9 mouse cellular contexts compared by ENCODE assay signal in genomic region chr1:183272867-183273818, GRCm38 (mm10). TPM values are rescaled to one million over a fixed set of nuclear protein-coding genes. Genes with fewer than 3 reads are reported as not detected.
DNase-seq lines count a peak whose midpoint lies in the region; ATAC-seq and TF ChIP-seq lines count a peak whose summit lies in the region.
"Had no signal": no experiment of that assay in that cellular context is flagged by ENCODE, and none has a peak within 500 bp of the region (broad histone marks: within the 10 kb centered on the region; RNA-seq: fewer than 3 reads in every experiment).

No protein-coding gene starts in this region.

- no peaks in the 10 kb centered on the region for H3K9me3 ChIP-seq in heart, postnatal 0 days (replicated peaks; ENCODE audit: control insufficient read depth, low read length)
- H3K9me3 ChIP-seq in lung, embryonic 14.5 days (ENCODE audit: low read depth, low read length): no peaks in the 10 kb centered on the region
- H3K9me3 ChIP-seq: lung, embryonic 15.5 days had no signal

- no peaks in the 10 kb centered on the region for H3K27me3 ChIP-seq in heart, postnatal 0 days (ENCODE audit: control insufficient read depth, insufficient read depth, low read length)
- no peaks in the 10 kb centered on the region for H3K27me3 ChIP-seq in lung, embryonic 14.5 days (ENCODE audit: insufficient read depth, low read length)
- H3K27me3 ChIP-seq: lung, embryonic 15.5 days had no signal

- no peak overlapping the region for H3K4me3 ChIP-seq in heart, postnatal 0 days (ENCODE audit: low read depth, low read length)
- no peak overlapping the region for H3K4me3 ChIP-seq in lung, embryonic 14.5 days (ENCODE audit: low read depth, low read length)
- H3K4me3 ChIP-seq: lung, embryonic 15.5 days had no signal

- TF ChIP-seq EP300 in heart, postnatal 0 days (IDR thresholded peaks at IDR 0.05; ENCODE audit: low read depth): no peak

- no peak overlapping the region for H3K27ac ChIP-seq in heart, postnatal 0 days (ENCODE audit: low read depth)
- H3K27ac ChIP-seq in lung, embryonic 14.5 days (ENCODE audit: low read depth): no peak overlapping the region
- H3K27ac ChIP-seq: lung, embryonic 15.5 days had no signal

- no peaks in the 10 kb centered on the region for H3K4me1 ChIP-seq in heart, postnatal 0 days (ENCODE audit: control insufficient read depth, insufficient read depth)
- no peaks in the 10 kb centered on the region for H3K4me1 ChIP-seq in lung, embryonic 14.5 days (ENCODE audit: insufficient read depth)
- H3K4me1 ChIP-seq: lung, embryonic 15.5 days had no signal

- peak; percentile 51; the same call in 1 of the 2 replicates for ATAC-seq in heart, postnatal 0 days (ENCODE audit: insufficient read depth, low read depth)
- no peak for ATAC-seq in lung, embryonic 14.5 days (ENCODE audit: insufficient read depth)
- no peak; the same call in 1 of the 2 replicates for ATAC-seq in monocyte, adult 5-6 weeks (replicated peaks; ENCODE audit: insufficient number of reproducible peaks, low FRiP score, low TSS enrichment, poor library complexity, severe bottlenecking)

- peaks cover 16% of the 10 kb centered on the region for H3K36me3 ChIP-seq in heart, postnatal 0 days (replicated peaks; ENCODE audit: control insufficient read depth, insufficient read depth, low read length)
- H3K36me3 ChIP-seq in lung, embryonic 14.5 days (ENCODE audit: insufficient read depth): peaks cover 13% of the 10 kb centered on the region; the same call in 1 of the 2 replicates

- no peak overlapping the region for H3K9ac ChIP-seq in heart, postnatal 0 days (replicated peaks; ENCODE audit: low read depth, low read length)
- no peak overlapping the region for H3K9ac ChIP-seq in lung, embryonic 14.5 days
- H3K9ac ChIP-seq: lung, embryonic 15.5 days had no signal

- peak; percentile 77 for DNase-seq in heart, postnatal 0 days (ENCODE audit: low spot score)
- DNase-seq in heart, postnatal 36 days: no peak
- DNase-seq in CD4-positive helper T cell, adult 2 months (ENCODE audit: low read depth, low spot score): peak; percentile 49
- DNase-seq in T-cell, adult 2 months (ENCODE audit: low spot score): peak; percentile 9
- peak; percentile 78 for DNase-seq in lung, embryonic 14.5 days
- no peak for DNase-seq in adrenal gland, adult 18-20 months (ENCODE audit: low spot score in 2 of 2)
- no peak for DNase-seq in cerebellum, postnatal 4 days (ENCODE audit: low spot score in 2 of 2)

- no peak overlapping the region for H3K4me2 ChIP-seq in heart, postnatal 0 days (ENCODE audit: low read depth, low read length)
- no peak overlapping the region for H3K4me2 ChIP-seq in lung, embryonic 14.5 days
- H3K4me2 ChIP-seq: lung, embryonic 15.5 days had no signal

- peak; percentile 57 for TF ChIP-seq CTCF in heart, postnatal 0 days (IDR thresholded peaks at IDR 0.05; ENCODE audit: low read depth)
- peak; percentile 59 for TF ChIP-seq CTCF in lung, embryonic 14.5 days (IDR thresholded peaks at IDR 0.05; ENCODE audit: low read depth)

- 56% methylated on average over 10 of the region's 10 CpGs for WGBS in heart, postnatal 0 days
- WGBS in lung, embryonic 14.5 days: 55% methylated on average over 10 of the region's 10 CpGs

- intact Hi-C loops in heart, postnatal 36 days (cut with DNase I): loop anchor here (10.0 kb wide), 1 partner anchor 718 kb away; no protein-coding TSS in a partner anchor

RNA-seq across cellular contexts. Expression of gene Aida, which starts 23.2 kb away (rescaled TPM):
- 15.0 and 26.8 TPM in 2 replicates for total RNA-seq in heart, postnatal 0 days (2014; rRNA removed; ENCODE audit: low replicate concordance)
- polyA plus RNA-seq in heart, postnatal 0 days (2015; fragmentation: Nextera tagmentation; extraction: Ambion mirVana): 19.6 and 20.9 TPM in 2 replicates
- total RNA-seq in heart, postnatal 36 days (2021): 10 to 100 TPM; 26.1 to 31.3 TPM
- 25.2 and 27.6 TPM in 2 replicates for polyA plus RNA-seq in lung, embryonic 14.5 days (2014; fragmentation: Nextera tagmentation; extraction: Ambion mirVana)
- total RNA-seq in monocyte, adult 5-6 weeks (2017): 84.3 to 93.7 TPM (median 84.8 TPM) in 3 replicates
- 10 to 100 TPM; 52.7 to 57.8 TPM for total RNA-seq in adrenal gland, adult 18-20 months (2021)

RNA-seq across cellular contexts. Expression of gene Brox, which starts 23.9 kb away (rescaled TPM):
- 41.9 and 43.9 TPM in 2 replicates for total RNA-seq in heart, postnatal 0 days (2014; rRNA removed; ENCODE audit: low replicate concordance)
- polyA plus RNA-seq in heart, postnatal 0 days (2015; fragmentation: Nextera tagmentation; extraction: Ambion mirVana): 37.4 and 38.3 TPM in 2 replicates
- 10 to 100 TPM; 32.0 to 34.4 TPM for total RNA-seq in heart, postnatal 36 days (2021)
- 42.0 and 45.3 TPM in 2 replicates for polyA plus RNA-seq in lung, embryonic 14.5 days (2014; fragmentation: Nextera tagmentation; extraction: Ambion mirVana)
- total RNA-seq in monocyte, adult 5-6 weeks (2017): 67.0 to 80.6 TPM (median 72.1 TPM) in 3 replicates
- total RNA-seq in adrenal gland, adult 18-20 months (2021): 10 to 100 TPM; 44.2 to 57.0 TPM

RNA-seq across cellular contexts. Expression of gene Disp1, which starts 51.8 kb away (rescaled TPM):
- total RNA-seq in heart, postnatal 0 days (2014; rRNA removed; ENCODE audit: low replicate concordance): 8.1 and 11.9 TPM in 2 replicates
- polyA plus RNA-seq in heart, postnatal 0 days (2015; fragmentation: Nextera tagmentation; extraction: Ambion mirVana): 5.8 and 6.0 TPM in 2 replicates
- 1 to 10 TPM; 5.6 to 7.0 TPM for total RNA-seq in heart, postnatal 36 days (2021)
- 7.8 and 9.1 TPM in 2 replicates for polyA plus RNA-seq in lung, embryonic 14.5 days (2014; fragmentation: Nextera tagmentation; extraction: Ambion mirVana)
- 3.6 to 12.6 TPM (median 6.5 TPM) in 3 replicates for total RNA-seq in monocyte, adult 5-6 weeks (2017)
- total RNA-seq in adrenal gland, adult 18-20 months (2021): 10 to 100 TPM; 11.5 to 12.7 TPM

Comparison
In these comparisons a context has a peak if more than half of its experiments do, and no peak if none do; other contexts are left out.
1. DNase-seq: peak in heart, postnatal 0 days (single experiment), CD4-positive helper T cell, adult 2 months (single experiment), T-cell, adult 2 months (single experiment) and lung, embryonic 14.5 days (single experiment); none in heart, postnatal 36 days (0 of 2), adrenal gland, adult 18-20 months (0 of 2) and cerebellum, postnatal 4 days (0 of 2).